Mouse (Mus musculus): ENCODE measurements around the gene Gm11639. TPM values are rescaled to one million over a fixed set of nuclear protein-coding genes. Genes with fewer than 3 reads are reported as not detected.

Gene Gm11639
- 0.09 and 0.17 TPM in 2 replicates for polyA plus RNA-seq (2012; rRNA removed)

- TF ChIP-seq CTCF (IDR thresholded peaks at IDR 0.05; ENCODE audit: extremely low read depth, insufficient read depth, low read length) = no peak
- no peak for TF ChIP-seq POLR2A (IDR thresholded peaks at IDR 0.05; ENCODE audit: extremely low read depth, insufficient read depth, low read length)
- Histone ChIP-seq H3K27ac (ENCODE audit: insufficient read depth, low read length) (no peak within 1 kb of the TSS), H3K4me1 (ENCODE audit: control insufficient read depth, insufficient read depth, low read length) (no peaks in the 10 kb centered on the region), H3K4me3 (ENCODE audit: insufficient read depth, low read length) (no peak within 1 kb of the TSS)
These were observed at the start of gene Gm11639 for GRCm38 (mm10) chr11:104685548-104685947. Gene Gm11639, plus strand, starts transcription at chr11:104685707.

- Histone ChIP-seq H3K4me3 (ENCODE audit: insufficient read depth, low read length) (no peak overlapping the region), H3K4me1 (ENCODE audit: control insufficient read depth, insufficient read depth, low read length) (no peaks in the 10 kb centered on the region), H3K27ac (ENCODE audit: insufficient read depth, low read length) (no peak overlapping the region)
- TF ChIP-seq CTCF (IDR thresholded peaks at IDR 0.05; ENCODE audit: extremely low read depth, insufficient read depth, low read length) (no peak), POLR2A (IDR thresholded peaks at IDR 0.05; ENCODE audit: extremely low read depth, insufficient read depth, low read length) (no peak)
These were observed 48.5 kb upstream of the Gm11639 start for GRCm38 (mm10) chr11:104637010-104637409.

GRCm38 (mm10) chr11:104638006-104638405 is 47.5 kb upstream of the Gm11639 start:
- TF ChIP-seq CTCF (IDR thresholded peaks at IDR 0.05; ENCODE audit: extremely low read depth, insufficient read depth, low read length) (no peak), POLR2A (IDR thresholded peaks at IDR 0.05; ENCODE audit: extremely low read depth, insufficient read depth, low read length) (no peak)
- Histone ChIP-seq H3K27ac (ENCODE audit: insufficient read depth, low read length) (no peak overlapping the region), H3K4me3 (ENCODE audit: insufficient read depth, low read length) (no peak overlapping the region), H3K4me1 (ENCODE audit: control insufficient read depth, insufficient read depth, low read length) (no peaks in the 10 kb centered on the region)

- TF ChIP-seq CTCF (IDR thresholded peaks at IDR 0.05; ENCODE audit: extremely low read depth, insufficient read depth, low read length) (no peak), POLR2A (IDR thresholded peaks at IDR 0.05; ENCODE audit: extremely low read depth, insufficient read depth, low read length) (no peak)
- no peaks in the 10 kb centered on the region for H3K4me1 ChIP-seq (ENCODE audit: control insufficient read depth, insufficient read depth, low read length)
These were observed 46.6 kb upstream of the Gm11639 start for GRCm38 (mm10) chr11:104638906-104639305.

DNA sequence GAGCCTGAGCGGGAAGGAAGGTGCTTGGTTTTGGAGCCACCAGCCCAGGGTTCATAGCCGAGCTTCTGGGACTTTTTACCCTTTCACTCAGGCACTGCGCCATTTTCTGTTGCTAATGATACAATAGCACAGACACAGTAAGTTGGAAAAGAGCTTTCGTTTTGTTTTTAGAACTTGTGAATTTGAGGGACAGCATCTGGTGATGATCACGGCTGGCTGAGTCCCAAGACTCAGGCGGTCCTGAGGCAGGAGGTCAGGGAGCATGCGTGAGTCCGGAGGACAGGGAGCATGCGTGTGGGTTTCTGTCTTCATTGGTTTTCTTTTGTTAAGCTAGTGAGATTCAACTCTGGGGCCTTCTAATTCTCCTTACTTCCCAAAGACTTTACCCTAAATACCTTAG is 45.9 kb upstream of the Gm11639 start:
- H3K4me3 ChIP-seq (ENCODE audit: insufficient read depth, low read length) = no peak overlapping the region
- H3K27ac ChIP-seq (ENCODE audit: insufficient read depth, low read length) = no peak overlapping the region
- no peaks in the 10 kb centered on the region for H3K4me1 ChIP-seq (ENCODE audit: control insufficient read depth, insufficient read depth, low read length)
- no peak for TF ChIP-seq CTCF (IDR thresholded peaks at IDR 0.05; ENCODE audit: extremely low read depth, insufficient read depth, low read length)
- TF ChIP-seq POLR2A (IDR thresholded peaks at IDR 0.05; ENCODE audit: extremely low read depth, insufficient read depth, low read length) = no peak

More at GRCm38 (mm10) chr11:104638906-104639305, 46.6 kb upstream of the Gm11639 start:
- H3K4me3 ChIP-seq (ENCODE audit: insufficient read depth, low read length) = no peak overlapping the region
- H3K27ac ChIP-seq (ENCODE audit: insufficient read depth, low read length) = no peak overlapping the region

GRCm38 (mm10) chr11:104640894-104641293 is 44.6 kb upstream of the Gm11639 start:
- H3K27ac ChIP-seq (ENCODE audit: insufficient read depth, low read length) = no peak overlapping the region
- H3K4me1 ChIP-seq (ENCODE audit: control insufficient read depth, insufficient read depth, low read length) = no peaks in the 10 kb centered on the region
- no peak overlapping the region for H3K4me3 ChIP-seq (ENCODE audit: insufficient read depth, low read length)
- TF ChIP-seq POLR2A (IDR thresholded peaks at IDR 0.05; ENCODE audit: extremely low read depth, insufficient read depth, low read length) = no peak

DNA sequence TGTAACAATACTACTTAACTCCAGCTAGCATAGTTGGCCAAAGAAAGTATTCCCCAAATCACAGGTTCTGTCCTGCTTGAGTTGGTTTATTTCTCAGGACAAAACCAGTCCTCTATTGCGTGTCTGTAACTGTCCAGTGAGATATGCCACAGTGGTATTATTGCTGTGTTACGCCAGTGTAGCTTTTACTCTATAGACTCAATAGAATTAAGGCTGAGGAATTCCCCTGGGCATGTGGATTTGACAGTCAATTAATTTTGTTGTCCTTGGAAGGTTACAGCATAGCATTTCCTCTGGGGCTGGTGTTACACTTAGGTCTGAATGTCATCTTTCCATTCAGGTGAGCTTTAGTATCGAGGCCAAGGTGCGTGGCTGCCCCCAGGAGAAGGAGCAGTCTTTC is 42.3 kb upstream of the Gm11639 start:
- Histone ChIP-seq H3K27ac (ENCODE audit: insufficient read depth, low read length) (no peak overlapping the region), H3K4me1 (ENCODE audit: control insufficient read depth, insufficient read depth, low read length) (no peaks in the 10 kb centered on the region), H3K4me3 (ENCODE audit: insufficient read depth, low read length) (no peak overlapping the region)
- TF ChIP-seq CTCF (IDR thresholded peaks at IDR 0.05; ENCODE audit: extremely low read depth, insufficient read depth, low read length) (no peak), POLR2A (IDR thresholded peaks at IDR 0.05; ENCODE audit: extremely low read depth, insufficient read depth, low read length) (no peak)

GRCm38 (mm10) chr11:104645402-104645801 is 40.1 kb upstream of the Gm11639 start:
- TF ChIP-seq POLR2A (IDR thresholded peaks at IDR 0.05; ENCODE audit: extremely low read depth, insufficient read depth, low read length) (no peak), CTCF (IDR thresholded peaks at IDR 0.05; ENCODE audit: extremely low read depth, insufficient read depth, low read length) (no peak)
- H3K27ac ChIP-seq (ENCODE audit: insufficient read depth, low read length) = no peak overlapping the region
- no peak overlapping the region for H3K4me3 ChIP-seq (ENCODE audit: insufficient read depth, low read length)
- H3K4me1 ChIP-seq (ENCODE audit: control insufficient read depth, insufficient read depth, low read length) = no peaks in the 10 kb centered on the region

DNA sequence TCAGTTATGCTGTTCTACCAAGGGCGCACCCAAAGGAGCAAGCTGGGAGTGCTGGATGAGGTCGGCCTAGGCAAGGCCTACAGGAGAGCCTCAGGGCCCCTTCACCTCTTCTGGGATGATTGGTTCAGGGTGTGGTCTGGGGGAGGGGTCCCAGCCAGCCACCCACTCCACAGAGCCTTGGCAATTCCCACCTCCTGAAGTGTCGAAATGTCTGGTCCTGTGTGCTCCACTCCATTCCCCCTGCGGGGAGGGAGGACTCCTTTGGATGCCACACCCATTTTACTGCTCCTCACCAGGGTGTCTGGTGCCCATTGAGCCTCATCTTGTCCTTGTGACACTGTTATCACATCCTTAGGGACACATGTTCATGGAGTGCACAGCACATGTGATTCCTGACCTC is 39.3 kb upstream of the Gm11639 start:
- H3K27ac ChIP-seq (ENCODE audit: insufficient read depth, low read length) = no peak overlapping the region
- no peak for TF ChIP-seq CTCF (IDR thresholded peaks at IDR 0.05; ENCODE audit: extremely low read depth, insufficient read depth, low read length)
- no peak for TF ChIP-seq POLR2A (IDR thresholded peaks at IDR 0.05; ENCODE audit: extremely low read depth, insufficient read depth, low read length)
- no peak overlapping the region for H3K4me3 ChIP-seq (ENCODE audit: insufficient read depth, low read length)

GRCm38 (mm10) chr11:104646611-104647010 is 38.9 kb upstream of the Gm11639 start:
- no peak overlapping the region for H3K27ac ChIP-seq (ENCODE audit: insufficient read depth, low read length)
- no peak overlapping the region for H3K4me3 ChIP-seq (ENCODE audit: insufficient read depth, low read length)
- no peak for TF ChIP-seq POLR2A (IDR thresholded peaks at IDR 0.05; ENCODE audit: extremely low read depth, insufficient read depth, low read length)
- TF ChIP-seq CTCF (IDR thresholded peaks at IDR 0.05; ENCODE audit: extremely low read depth, insufficient read depth, low read length) = no peak
- no peaks in the 10 kb centered on the region for H3K4me1 ChIP-seq (ENCODE audit: control insufficient read depth, insufficient read depth, low read length)

More for the DNA sequence above, 39.3 kb upstream of the Gm11639 start:
- H3K4me1 ChIP-seq (ENCODE audit: control insufficient read depth, insufficient read depth, low read length) = no peaks in the 10 kb centered on the region

Data from cortical plate, adult 2 months (tissue).